In the genomic region with DNA sequence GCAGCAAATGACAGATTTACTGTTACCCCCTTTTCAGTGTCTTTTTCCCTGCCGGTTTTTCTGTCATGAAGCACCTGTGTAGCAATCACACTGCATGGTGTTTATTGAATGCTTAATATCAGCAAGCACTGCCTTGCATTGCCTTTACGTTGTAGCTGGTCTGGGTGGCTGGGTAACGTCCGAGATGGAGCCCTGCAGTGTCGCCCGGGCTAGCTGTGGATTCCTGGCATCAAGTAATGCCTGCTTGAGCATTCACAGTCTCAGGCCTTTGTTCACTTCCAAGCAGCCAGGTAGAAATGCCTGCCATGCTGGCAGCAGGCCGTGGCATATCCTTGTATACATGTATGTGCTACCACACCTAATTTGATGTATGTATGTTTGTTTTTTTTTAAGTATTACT, we compare ENCODE assay signal across 8 mouse cellular contexts.
"Had no signal": no experiment of that assay in that cellular context is flagged by ENCODE, and none has a peak within 500 bp of the region (broad histone marks: within the 10 kb centered on the region; RNA-seq: fewer than 3 reads in every experiment).

No protein-coding gene starts in this region.

- DNase-seq: kidney, postnatal 25 days; layer of hippocampus, adult 9-11 months; lung, adult 2 months; lung, postnatal 14 days; lung, postnatal 4 days; midbrain, embryonic 14.5 days; thymus, adult 18-20 months; thymus, postnatal 36 days had no signal
